Mouse (Mus musculus) limb, embryonic 10.5 days (tissue): ENCODE results near the gene Cop1. TPM values are rescaled to one million over a fixed set of nuclear protein-coding genes. Genes with fewer than 3 reads are reported as not detected.

Source experiments
- DNase-seq: peaks from one replicate; pipeline ENCODE4 v3.0.0-alpha.2; 2017; ENCODE audit warnings: low spot score
- H3K27ac ChIP-seq: fragments of 300-500 bp; sonication (generic); 2 replicates; pipeline ENCODE4 v1.5.1; 2016; ENCODE audit warnings: mild to moderate bottlenecking
- H3K27me3 ChIP-seq: fragments of 300-500 bp; sonication (generic); 2 replicates; pipeline ENCODE4 v1.6.1; 2016; ENCODE audit warnings: low read depth, mild to moderate bottlenecking; ENCODE audit not compliant: poor library complexity, severe bottlenecking
- H3K36me3 ChIP-seq: fragments of 300-500 bp; sonication (generic); 2 replicates; pipeline ENCODE4 v1.6.1; 2016; ENCODE audit warnings: mild to moderate bottlenecking, moderate library complexity
- H3K4me1 ChIP-seq: fragments of 300-500 bp; sonication (generic); 2 replicates; pipeline ENCODE4 v1.6.1; 2016
- H3K4me3 ChIP-seq: fragments of 300-500 bp; sonication (generic); 2 replicates; pipeline ENCODE4 v1.5.1; 2016; ENCODE audit warnings: mild to moderate bottlenecking, moderate library complexity
- H3K9me3 ChIP-seq: fragments of 300-500 bp; sonication (generic); replicated peaks from 2 replicates; pipeline ENCODE4 v1.6.1; 2016; ENCODE audit warnings: mild to moderate bottlenecking
- WGBS: fragments of 180-500 bp; shearing (Covaris S2); methylation state at CpG from one replicate; pipeline ENCODE4 v1.1.7; 2016; 5-methylcytosine and 5-hydroxymethylcytosine counted together
- polyA plus RNA-seq: library from polyadenylated mRNA; unstranded; fragments of >200 nt; fragmentation: Nextera tagmentation; extraction: Ambion mirVana; gene quantifications from 2 replicates; pipeline ENCODE4 v1.2.1, GENCODE M21; 2016

The Cop1 gene
- polyA plus RNA-seq, 1 experiment from 2014 or later, result 69.8 TPM

DNA sequence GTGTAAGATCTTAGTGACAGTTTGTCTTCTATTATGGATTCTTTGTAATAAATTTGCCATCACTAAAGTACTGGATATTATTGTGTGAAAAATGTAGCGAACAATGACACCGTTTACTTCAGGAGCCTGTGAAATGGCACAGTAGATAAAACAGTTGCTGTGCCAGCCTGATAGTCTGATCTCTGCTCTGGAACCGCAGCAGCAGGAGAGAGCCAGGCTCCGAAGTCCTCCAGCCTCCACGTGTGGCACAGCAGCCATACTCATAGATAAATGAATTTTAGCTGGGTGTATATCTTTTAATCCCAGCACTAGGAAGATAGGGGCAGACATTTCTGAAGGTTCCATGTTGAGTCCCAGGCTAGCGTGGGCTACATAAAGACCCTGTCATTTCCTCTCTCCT is 6.0 kb downstream of the Cop1 start:
- H3K27me3 ChIP-seq, result no peaks in the 10 kb centered on the region
- no peak for DNase-seq
- no peaks in the 10 kb centered on the region for H3K9me3 ChIP-seq
- H3K27ac ChIP-seq, result no peak overlapping the region
- peaks cover 14% of the 10 kb centered on the region for H3K4me1 ChIP-seq
- no peak overlapping the region for H3K4me3 ChIP-seq
- WGBS, result 86% methylated on average over 6 of the region's 6 CpGs
- peaks cover 26% of the 10 kb centered on the region for H3K36me3 ChIP-seq

DNA sequence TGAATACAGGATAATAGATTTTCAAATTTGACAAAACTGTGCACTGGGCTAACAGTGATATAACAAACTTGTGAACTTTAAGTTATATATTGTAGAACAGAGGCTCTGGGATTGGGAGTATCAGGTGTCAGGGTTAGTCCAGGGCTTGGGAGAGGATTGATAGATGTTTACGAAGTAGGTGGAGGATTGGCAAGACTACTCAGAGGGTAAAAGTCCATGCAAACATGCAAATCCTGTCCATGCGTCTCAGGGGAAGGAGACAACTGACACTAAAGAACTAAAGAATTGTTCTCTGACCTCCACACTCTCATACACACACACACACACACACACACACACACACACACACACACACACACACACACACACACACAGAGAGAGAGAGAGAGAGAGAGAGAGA is 18.2 kb downstream of the Cop1 start:
- Histone ChIP-seq H3K27me3 (no peaks in the 10 kb centered on the region), H3K9me3 (no peaks in the 10 kb centered on the region), H3K27ac (no peak overlapping the region), H3K4me3 (no peak overlapping the region), H3K36me3 (peaks cover 61% of the 10 kb centered on the region), H3K4me1 (no peaks in the 10 kb centered on the region)
- WGBS, result 88% methylated on average over 2 of the region's 2 CpGs
- no peak for DNase-seq

DNA sequence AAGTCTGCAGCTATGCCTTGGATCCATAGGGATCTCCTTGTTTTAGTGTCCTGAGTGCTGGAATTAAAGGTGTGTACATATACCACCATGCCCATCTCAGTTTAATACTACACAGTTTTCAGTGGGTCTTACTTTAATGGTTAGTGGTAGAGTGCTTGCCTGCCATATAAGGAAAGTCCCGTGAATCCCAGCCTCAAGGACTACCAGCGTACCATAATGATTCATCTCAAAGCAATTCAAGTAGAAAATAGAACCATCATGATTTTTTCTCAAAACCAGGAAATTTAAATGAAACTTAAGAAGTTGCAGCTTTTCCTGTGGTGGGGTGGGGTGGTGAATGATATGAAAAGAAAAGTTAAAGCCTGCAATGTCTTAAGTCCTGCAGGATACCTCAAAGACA is 21.0 kb downstream of the Cop1 start:
- peaks cover 68% of the 10 kb centered on the region for H3K36me3 ChIP-seq
- no peak overlapping the region for H3K4me3 ChIP-seq
- WGBS, result 97% methylated on average over 2 of the region's 2 CpGs
- no peak for DNase-seq
- H3K4me1 ChIP-seq, result no peaks in the 10 kb centered on the region
- no peaks in the 10 kb centered on the region for H3K9me3 ChIP-seq
- no peak overlapping the region for H3K27ac ChIP-seq
- H3K27me3 ChIP-seq, result no peaks in the 10 kb centered on the region

DNA sequence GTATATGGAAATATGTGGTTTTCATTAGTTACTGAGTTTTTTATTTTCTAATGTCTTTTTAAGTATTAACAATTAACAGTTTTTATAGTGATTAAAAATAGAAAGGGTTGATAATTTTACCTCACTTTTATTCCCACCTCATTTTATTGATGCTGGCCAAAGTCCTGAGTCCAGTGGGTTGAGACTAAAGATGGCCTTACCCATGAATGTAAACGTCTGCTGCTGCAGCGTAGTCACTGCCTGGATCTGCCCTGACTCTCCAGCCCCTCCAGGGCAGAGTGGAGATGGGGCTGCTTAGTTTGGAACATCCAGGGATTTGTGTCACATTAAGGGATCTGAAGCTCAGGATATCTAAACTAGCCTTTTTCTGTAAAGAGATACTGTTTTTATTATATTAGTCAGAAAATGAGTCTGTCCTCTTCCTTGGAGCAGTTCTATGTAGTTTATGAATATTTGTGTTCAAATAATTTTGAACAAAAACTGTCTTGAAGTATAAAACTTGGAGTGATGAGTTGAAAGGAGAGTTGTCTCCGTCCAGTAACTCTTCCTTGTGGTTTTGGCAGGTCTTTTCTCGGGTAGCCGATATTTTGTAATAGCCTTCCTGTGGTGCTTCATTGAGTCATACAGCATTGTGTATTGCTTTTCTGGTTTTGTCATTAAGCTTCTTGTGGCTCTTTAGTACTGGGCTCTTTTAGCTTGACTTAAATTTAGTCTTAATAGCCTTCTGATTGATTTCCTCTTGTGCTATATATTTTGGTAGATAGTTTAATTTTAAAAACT is 23.0 kb downstream of the Cop1 start:
- Histone ChIP-seq H3K4me3 (no peak overlapping the region), H3K27me3 (no peaks in the 10 kb centered on the region), H3K4me1 (no peaks in the 10 kb centered on the region), H3K27ac (no peak overlapping the region), H3K36me3 (peaks cover 81% of the 10 kb centered on the region), H3K9me3 (no peaks in the 10 kb centered on the region)
- DNase-seq, result no peak
- WGBS, result 92% methylated on average over 5 of the region's 5 CpGs

DNA sequence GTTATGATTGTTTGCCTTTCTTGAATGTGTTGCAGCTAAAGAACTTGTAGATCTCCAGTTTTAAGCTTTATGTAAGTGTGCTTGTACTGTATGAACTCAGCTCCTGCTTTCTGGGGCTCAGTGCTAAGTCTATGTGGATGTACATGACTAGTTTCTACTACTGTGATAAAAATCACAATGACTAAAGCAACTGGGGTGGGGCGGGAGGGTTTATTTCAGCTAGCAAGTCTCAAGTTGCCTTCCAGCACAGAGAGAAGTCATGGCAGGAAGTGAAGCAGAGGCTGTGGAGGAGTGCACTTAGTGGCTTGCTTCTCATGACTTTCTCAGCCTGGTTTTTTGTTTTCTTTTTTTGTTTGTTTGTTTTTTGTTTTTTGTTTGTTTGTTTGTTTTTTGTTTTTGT is 24.4 kb downstream of the Cop1 start:
- Histone ChIP-seq H3K27ac (no peak overlapping the region), H3K4me3 (no peak overlapping the region), H3K4me1 (no peaks in the 10 kb centered on the region), H3K9me3 (no peaks in the 10 kb centered on the region), H3K27me3 (no peaks in the 10 kb centered on the region), H3K36me3 (peaks cover 73% of the 10 kb centered on the region)
- no peak for DNase-seq
- WGBS, result 86% methylated on average over 1 of the region's 1 CpGs

DNA sequence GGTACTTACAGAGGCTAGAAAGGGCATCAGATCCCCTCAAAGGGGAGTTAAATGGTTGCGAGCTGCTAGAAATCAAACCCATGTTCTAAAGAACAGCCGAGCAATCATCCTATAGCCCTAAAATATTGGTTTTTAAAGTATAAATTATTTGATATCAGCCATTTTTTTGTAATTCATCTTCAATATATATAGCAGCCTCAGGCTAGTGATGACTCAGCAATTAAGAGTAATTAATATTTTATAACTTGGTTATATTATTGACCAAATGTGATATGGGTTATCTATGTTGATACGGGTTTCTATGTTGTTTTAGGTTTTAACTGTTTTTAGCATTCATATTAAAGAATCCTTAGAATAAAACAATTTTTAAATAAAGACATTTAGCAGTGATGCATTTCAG is 31.7 kb downstream of the Cop1 start:
- Histone ChIP-seq H3K4me1 (no peaks in the 10 kb centered on the region), H3K27me3 (no peaks in the 10 kb centered on the region), H3K36me3 (peaks cover 44% of the 10 kb centered on the region), H3K9me3 (no peaks in the 10 kb centered on the region), H3K27ac (no peak overlapping the region), H3K4me3 (no peak overlapping the region)
- DNase-seq, result no peak
- WGBS, result 92% methylated on average over 3 of the region's 3 CpGs

DNA sequence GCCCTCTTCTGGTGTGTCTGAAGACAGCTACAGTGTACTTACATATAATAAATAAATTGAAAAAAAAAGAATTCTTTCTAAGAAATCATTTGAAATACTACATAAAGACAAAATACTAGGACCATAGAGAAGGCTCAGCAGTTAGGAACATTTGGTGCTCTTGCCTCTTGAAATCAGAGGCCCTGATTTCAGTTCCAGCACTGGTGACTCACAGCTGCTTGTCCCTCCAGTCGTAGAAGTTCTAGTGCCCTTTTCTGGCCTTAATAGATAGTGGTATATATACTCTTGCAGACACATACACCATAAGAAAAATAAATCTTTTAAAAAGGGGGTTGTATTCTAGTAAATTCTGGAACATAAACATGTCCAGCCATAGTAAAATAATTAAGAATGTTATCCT is 48.0 kb downstream of the Cop1 start:
- DNase-seq, result no peak
- peaks cover 47% of the 10 kb centered on the region for H3K36me3 ChIP-seq
- 90% methylated on average over 1 of the region's 1 CpGs for WGBS
- H3K27me3 ChIP-seq, result no peaks in the 10 kb centered on the region
- no peak overlapping the region for H3K27ac ChIP-seq
- no peaks in the 10 kb centered on the region for H3K4me1 ChIP-seq
- H3K4me3 ChIP-seq, result no peak overlapping the region
- H3K9me3 ChIP-seq, result no peaks in the 10 kb centered on the region

DNA sequence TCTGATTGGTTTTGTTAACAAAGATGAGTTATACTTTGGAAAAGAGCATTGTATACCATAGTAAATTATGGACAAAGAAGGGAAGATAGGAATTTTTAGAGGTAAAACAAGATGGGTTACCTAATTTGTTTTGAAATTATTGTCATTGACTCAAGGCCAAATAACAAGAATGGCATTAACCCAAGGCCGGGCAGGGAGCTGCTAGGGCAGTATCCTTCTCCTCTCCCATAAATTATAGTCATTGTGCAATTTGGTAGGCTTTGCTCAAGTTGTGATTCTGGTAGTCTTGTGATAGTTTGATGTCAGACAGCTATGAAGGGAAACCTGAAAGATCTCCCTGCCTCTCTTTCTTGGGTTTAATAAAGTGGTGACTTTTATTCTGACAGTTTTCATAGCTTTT is 49.7 kb downstream of the Cop1 start:
- Histone ChIP-seq H3K4me1 (no peaks in the 10 kb centered on the region), H3K9me3 (no peaks in the 10 kb centered on the region), H3K36me3 (peaks cover 51% of the 10 kb centered on the region), H3K4me3 (no peak overlapping the region), H3K27ac (no peak overlapping the region), H3K27me3 (no peaks in the 10 kb centered on the region)
- no peak for DNase-seq
- WGBS, result 83% methylated on average over 1 of the region's 1 CpGs

DNA sequence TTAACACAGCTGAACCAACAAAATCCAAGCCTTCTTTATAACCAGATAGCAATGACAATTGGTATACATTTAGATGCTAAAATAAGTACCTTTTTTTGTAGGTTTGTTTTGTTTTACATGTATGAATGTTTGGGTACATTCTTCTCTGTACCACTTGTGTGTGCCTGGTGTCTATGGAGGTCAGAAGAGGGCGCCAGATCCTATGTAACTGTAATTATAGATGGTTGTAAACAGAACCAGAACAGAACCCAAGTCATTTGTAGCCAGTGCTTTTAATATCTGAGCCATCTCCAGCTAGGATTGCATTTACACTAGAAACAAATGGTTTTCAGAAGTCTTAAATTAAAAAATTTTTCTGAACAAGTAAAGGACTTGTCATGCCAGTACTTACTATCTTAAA is 54.7 kb downstream of the Cop1 start:
- Histone ChIP-seq H3K4me1 (no peaks in the 10 kb centered on the region), H3K27ac (no peak overlapping the region), H3K4me3 (no peak overlapping the region), H3K36me3 (peaks cover 51% of the 10 kb centered on the region), H3K27me3 (no peaks in the 10 kb centered on the region), H3K9me3 (no peaks in the 10 kb centered on the region)
- DNase-seq, result no peak
- WGBS, result 62% methylated on average over 1 of the region's 1 CpGs

DNA sequence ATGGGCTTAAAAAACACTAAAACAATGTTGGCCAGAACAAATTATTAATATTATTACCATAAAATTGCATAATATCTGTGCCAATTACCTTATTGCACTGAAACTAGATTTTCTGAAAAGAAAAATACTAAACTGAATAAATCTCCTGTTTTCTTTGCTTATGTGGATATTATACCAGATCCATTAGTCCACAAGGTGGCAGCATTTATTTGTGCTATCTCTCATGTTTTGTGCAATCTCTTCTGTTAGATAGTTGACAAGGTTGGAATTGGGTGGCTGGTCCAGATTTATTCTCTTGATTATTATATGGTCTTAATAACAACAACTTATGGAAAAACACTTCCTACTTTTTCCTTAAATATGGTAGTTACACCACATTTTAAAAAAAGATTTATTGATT is 58.1 kb downstream of the Cop1 start:
- peaks cover 47% of the 10 kb centered on the region for H3K36me3 ChIP-seq
- no peak for DNase-seq
- no peak overlapping the region for H3K27ac ChIP-seq
- H3K4me3 ChIP-seq, result no peak overlapping the region
- H3K4me1 ChIP-seq, result no peaks in the 10 kb centered on the region
- no peaks in the 10 kb centered on the region for H3K9me3 ChIP-seq
- no peaks in the 10 kb centered on the region for H3K27me3 ChIP-seq

DNA sequence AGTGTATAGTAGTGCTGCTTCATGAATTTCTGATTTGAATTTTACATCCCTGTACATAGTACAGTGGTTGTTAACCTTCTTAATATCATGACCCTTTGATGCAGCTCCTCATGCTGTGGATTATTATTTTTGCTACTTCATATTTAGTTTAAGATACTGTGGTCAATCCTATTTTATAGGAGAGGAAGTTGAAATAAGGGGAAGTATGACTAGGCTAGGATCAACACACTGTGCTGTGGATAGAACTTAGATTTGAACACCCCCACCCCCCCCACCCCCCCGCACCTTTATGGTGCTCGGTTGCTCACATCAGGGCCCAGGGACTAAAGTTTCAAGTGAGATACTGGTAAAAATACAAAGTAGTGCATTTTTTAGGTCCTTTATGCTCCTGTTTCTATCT is 58.7 kb downstream of the Cop1 start:
- Histone ChIP-seq H3K9me3 (no peaks in the 10 kb centered on the region), H3K36me3 (peaks cover 47% of the 10 kb centered on the region), H3K4me1 (no peaks in the 10 kb centered on the region)

DNA sequence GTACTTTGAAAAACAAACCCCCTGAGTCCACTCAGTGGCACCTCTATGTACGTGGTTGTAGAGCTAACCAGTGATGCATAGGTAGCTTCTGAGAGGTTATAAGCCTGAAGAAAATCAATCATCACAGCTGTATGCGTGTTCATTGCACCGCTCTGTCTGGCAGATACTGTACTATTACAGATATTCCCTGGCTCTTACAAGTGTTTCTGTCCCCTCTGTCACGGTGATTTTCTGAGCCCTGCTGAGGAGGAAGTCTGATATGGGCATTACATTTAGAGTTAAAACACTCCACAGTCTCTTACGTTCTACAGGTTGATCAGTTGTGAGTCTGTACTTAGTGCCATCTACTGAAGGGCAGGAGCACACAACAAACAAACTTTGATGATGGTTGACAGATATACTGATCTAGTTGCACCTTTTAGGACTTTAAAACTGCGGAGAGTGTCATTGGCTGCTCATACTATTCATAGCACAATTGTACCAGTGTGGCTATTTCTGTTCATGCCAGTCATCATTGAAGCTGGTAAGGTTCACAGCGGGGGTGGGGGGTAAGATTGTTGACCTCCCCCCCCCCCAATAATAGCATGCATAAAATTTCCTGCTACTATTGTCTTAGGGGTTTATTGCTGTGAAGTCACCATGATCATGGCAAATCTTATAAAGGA is 69.4 kb downstream of the Cop1 start:
- Histone ChIP-seq H3K4me1 (no peaks in the 10 kb centered on the region), H3K27ac (no peak overlapping the region), H3K36me3 (peaks cover 32% of the 10 kb centered on the region), H3K27me3 (no peaks in the 10 kb centered on the region), H3K4me3 (no peak overlapping the region), H3K9me3 (no peaks in the 10 kb centered on the region)
- WGBS, result 95% methylated on average over 7 of the region's 7 CpGs
- DNase-seq, result no peak

More for the DNA sequence above, 58.7 kb downstream of the Cop1 start:
- 95% methylated on average over 2 of the region's 2 CpGs for WGBS
- Histone ChIP-seq H3K27me3 (no peaks in the 10 kb centered on the region), H3K27ac (no peak overlapping the region), H3K4me3 (no peak overlapping the region)
- no peak for DNase-seq

DNA sequence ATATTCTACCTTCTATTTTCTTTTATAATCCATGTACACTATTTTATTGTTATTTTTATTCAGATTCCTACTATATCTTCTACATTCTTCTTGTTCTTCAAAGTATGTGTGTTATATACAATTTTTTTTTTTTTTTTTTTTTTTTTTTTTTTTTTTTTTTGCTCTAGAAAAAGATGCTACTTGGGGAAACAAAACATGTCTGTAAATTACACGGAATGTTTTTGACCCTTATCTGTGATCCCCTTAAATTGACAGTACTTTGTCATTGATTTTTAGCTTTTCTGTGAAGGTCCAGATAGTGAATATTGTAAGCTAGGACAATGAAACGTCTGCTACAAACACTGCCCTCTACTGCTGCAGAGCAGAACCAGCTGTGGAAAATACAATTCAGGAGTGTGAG is 81.5 kb downstream of the Cop1 start:
- Histone ChIP-seq H3K4me3 (no peak overlapping the region), H3K9me3 (no peaks in the 10 kb centered on the region), H3K4me1 (no peaks in the 10 kb centered on the region), H3K27ac (no peak overlapping the region), H3K36me3 (peaks cover 34% of the 10 kb centered on the region), H3K27me3 (no peaks in the 10 kb centered on the region)
- DNase-seq, result no peak
- 81% methylated on average over 2 of the region's 2 CpGs for WGBS
